Mouse (Mus musculus): Measurements from ENCODE around the gene Prss28. TPM values are rescaled to one million over a fixed set of nuclear protein-coding genes. Genes with fewer than 3 reads are reported as not detected.

The Prss28 gene
- not detected in 2 replicates for polyA plus RNA-seq (2015; fragmentation: Nextera tagmentation; extraction: Ambion mirVana)

DNA sequence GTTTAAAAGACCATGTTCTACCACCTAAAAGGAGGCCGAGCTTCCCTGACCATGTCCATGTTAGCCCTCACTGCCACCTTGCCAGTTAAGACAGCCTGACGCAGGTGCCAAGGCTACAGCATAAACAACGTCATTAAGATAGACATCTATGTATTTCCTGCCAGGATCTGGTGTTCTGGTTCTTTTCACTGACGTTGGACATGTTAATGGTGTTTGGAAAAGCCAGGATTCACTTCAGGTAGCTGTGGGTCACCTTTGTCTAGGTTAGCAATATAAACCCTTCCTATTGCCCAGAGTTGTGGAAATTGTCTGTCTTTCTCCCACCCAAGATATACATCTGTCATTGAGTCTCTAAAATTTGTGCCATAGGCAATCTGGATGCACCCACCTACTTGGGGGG lies at the start of gene Prss28:
Gene Prss28, plus strand, starts transcription at position 301 of the 400 bp plus-strand sequence.
- H3K36me3 ChIP-seq = no peaks in the 10 kb centered on the region
- no peak within 1 kb of the TSS for H3K27ac ChIP-seq (replicated peaks)
- H3K4me3 ChIP-seq = no peak within 1 kb of the TSS
- 82% methylated on average over 4 of the region's 4 CpGs for WGBS
- H3K27me3 ChIP-seq = no peaks in the 10 kb centered on the region
- H3K9me3 ChIP-seq = no peaks in the 10 kb centered on the region
- H3K4me1 ChIP-seq (replicated peaks) = no peaks in the 10 kb centered on the region
- no peak within 1 kb of the TSS for H3K9ac ChIP-seq
- no peak within 1 kb of the TSS for H3K4me2 ChIP-seq
- no peak for ATAC-seq (ENCODE audit: low FRiP score, low read depth)

DNA sequence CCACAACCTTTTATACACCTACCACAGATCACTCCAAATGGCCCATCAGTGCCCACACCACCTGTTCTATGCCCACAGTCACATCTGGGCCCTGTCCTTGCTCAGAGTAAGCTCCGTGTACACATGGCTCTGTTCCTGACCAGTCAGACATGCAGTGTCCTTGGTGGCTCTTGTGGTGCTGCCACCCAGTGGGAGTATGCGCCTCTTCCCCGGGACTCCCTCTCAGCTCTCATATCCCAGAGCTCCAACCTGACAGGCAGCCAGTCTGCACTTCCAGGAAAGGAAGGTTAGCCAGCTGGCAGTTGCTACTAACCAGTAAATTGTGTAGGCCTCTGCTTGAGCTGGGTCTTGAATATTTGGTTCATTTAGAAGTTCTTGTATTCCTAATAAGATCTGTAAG lies 44.0 kb upstream of the Prss28 start:
- no peak overlapping the region for H3K9ac ChIP-seq
- ATAC-seq (ENCODE audit: low FRiP score, low read depth) = no peak
- no peaks in the 10 kb centered on the region for H3K4me1 ChIP-seq (replicated peaks)
- H3K27ac ChIP-seq (replicated peaks) = no peak overlapping the region
- H3K4me3 ChIP-seq = no peak overlapping the region
- no peak overlapping the region for H3K4me2 ChIP-seq
- peaks cover 68% of the 10 kb centered on the region for H3K36me3 ChIP-seq
- 68% methylated on average over 3 of the region's 3 CpGs for WGBS
- no peaks in the 10 kb centered on the region for H3K9me3 ChIP-seq
- H3K27me3 ChIP-seq = no peaks in the 10 kb centered on the region

GRCm38 (mm10) chr17:25270795-25271335 lies 37.6 kb upstream of the Prss28 start:
- Histone ChIP-seq H3K4me1 (replicated peaks) (peaks cover 35% of the 10 kb centered on the region), H3K4me3 (peak overlapping the region; percentile 92; the same call in 1 of the 2 replicates), H3K9ac (no peak overlapping the region; the same call in 1 of the 2 replicates)

GRCm38 (mm10) chr17:25272326-25272725 lies 36.1 kb upstream of the Prss28 start:
- no peaks in the 10 kb centered on the region for H3K9me3 ChIP-seq
- ATAC-seq (ENCODE audit: low FRiP score, low read depth) = no peak

More at GRCm38 (mm10) chr17:25270795-25271335, 37.6 kb upstream of the Prss28 start:
- Histone ChIP-seq H3K27me3 (no peaks in the 10 kb centered on the region), H3K27ac (replicated peaks) (no peak overlapping the region), H3K9me3 (no peaks in the 10 kb centered on the region), H3K4me2 (peak overlapping the region; percentile 87), H3K36me3 (peaks cover 31% of the 10 kb centered on the region)
- WGBS = 95% methylated on average over 2 of the region's 2 CpGs
- ATAC-seq (ENCODE audit: low FRiP score, low read depth) = no peak

DNA sequence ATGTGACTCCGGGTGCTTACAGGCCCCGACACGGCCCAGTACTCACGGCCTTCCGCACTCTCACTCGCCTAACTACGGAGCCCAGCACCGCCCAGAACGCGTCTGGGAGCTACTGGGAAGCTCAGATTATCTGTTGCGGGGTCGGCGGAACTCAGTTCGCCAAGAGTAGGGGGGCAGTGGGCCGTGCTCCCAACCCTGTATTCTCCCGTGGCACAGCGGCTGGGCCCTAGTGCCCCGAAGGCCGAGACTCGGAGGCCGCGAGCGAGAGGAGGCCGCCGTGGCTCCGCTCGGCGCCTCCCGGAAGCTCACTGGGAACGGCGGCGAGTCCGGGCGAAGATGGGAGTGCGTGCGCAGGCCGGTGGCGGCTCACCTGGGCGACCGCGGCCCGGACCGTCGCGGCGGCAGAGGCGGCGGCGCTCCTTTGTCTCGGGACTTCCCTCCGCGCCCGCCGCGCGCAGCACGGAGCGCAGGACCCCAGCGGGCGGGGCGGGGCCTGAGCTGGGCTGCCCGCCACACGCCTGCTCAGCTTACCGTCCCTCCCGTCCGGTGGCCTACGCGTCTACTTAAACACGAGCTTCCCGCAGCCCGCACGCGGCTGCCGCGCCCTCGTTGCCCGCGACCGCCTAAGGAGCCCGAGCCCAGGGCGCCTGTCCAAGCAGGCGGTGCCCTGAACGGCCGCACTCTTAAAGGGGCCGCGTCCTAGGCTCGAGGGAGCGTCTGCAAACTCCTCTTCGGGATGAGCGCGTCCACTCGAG lies 35.3 kb upstream of the Prss28 start:
- H3K9me3 ChIP-seq = no peaks in the 10 kb centered on the region
- peak; percentile 92 for ATAC-seq (ENCODE audit: low FRiP score, low read depth)
- peak overlapping the region; percentile 87 for H3K4me2 ChIP-seq
- peaks cover 35% of the 10 kb centered on the region for H3K4me1 ChIP-seq (replicated peaks)
- H3K36me3 ChIP-seq = peaks cover 9% of the 10 kb centered on the region
- under 1% methylated on average over 79 of the region's 92 CpGs for WGBS
- peak overlapping the region; percentile 92 for H3K9ac ChIP-seq
- peak overlapping the region; percentile 92 for H3K4me3 ChIP-seq
- peak overlapping the region; percentile 98 for H3K27ac ChIP-seq (replicated peaks)
- H3K27me3 ChIP-seq = no peaks in the 10 kb centered on the region

More at GRCm38 (mm10) chr17:25272326-25272725, 36.1 kb upstream of the Prss28 start:
- H3K9ac ChIP-seq = peak overlapping the region; percentile 92
- WGBS = under 1% methylated on average over 10 of the region's 10 CpGs
- H3K27me3 ChIP-seq = no peaks in the 10 kb centered on the region
- peak overlapping the region; percentile 98 for H3K27ac ChIP-seq (replicated peaks)
- peaks cover 16% of the 10 kb centered on the region for H3K36me3 ChIP-seq
- peak overlapping the region; percentile 92 for H3K4me3 ChIP-seq
- peaks cover 35% of the 10 kb centered on the region for H3K4me1 ChIP-seq (replicated peaks)
- H3K4me2 ChIP-seq = peak overlapping the region; percentile 87

GRCm38 (mm10) chr17:25273706-25274501 lies 34.5 kb upstream of the Prss28 start:
- H3K36me3 ChIP-seq = peaks cover 1% of the 10 kb centered on the region
- peak overlapping the region; percentile 87 for H3K4me2 ChIP-seq
- ATAC-seq (ENCODE audit: low FRiP score, low read depth) = peak; percentile 89
- peaks cover 35% of the 10 kb centered on the region for H3K4me1 ChIP-seq (replicated peaks)
- peak overlapping the region; percentile 92 for H3K9ac ChIP-seq
- WGBS = under 1% methylated on average over 39 of the region's 45 CpGs
- H3K27me3 ChIP-seq = no peaks in the 10 kb centered on the region
- H3K4me3 ChIP-seq = peak overlapping the region; percentile 92
- H3K9me3 ChIP-seq = no peaks in the 10 kb centered on the region
- peak overlapping the region; percentile 98 for H3K27ac ChIP-seq (replicated peaks)

DNA sequence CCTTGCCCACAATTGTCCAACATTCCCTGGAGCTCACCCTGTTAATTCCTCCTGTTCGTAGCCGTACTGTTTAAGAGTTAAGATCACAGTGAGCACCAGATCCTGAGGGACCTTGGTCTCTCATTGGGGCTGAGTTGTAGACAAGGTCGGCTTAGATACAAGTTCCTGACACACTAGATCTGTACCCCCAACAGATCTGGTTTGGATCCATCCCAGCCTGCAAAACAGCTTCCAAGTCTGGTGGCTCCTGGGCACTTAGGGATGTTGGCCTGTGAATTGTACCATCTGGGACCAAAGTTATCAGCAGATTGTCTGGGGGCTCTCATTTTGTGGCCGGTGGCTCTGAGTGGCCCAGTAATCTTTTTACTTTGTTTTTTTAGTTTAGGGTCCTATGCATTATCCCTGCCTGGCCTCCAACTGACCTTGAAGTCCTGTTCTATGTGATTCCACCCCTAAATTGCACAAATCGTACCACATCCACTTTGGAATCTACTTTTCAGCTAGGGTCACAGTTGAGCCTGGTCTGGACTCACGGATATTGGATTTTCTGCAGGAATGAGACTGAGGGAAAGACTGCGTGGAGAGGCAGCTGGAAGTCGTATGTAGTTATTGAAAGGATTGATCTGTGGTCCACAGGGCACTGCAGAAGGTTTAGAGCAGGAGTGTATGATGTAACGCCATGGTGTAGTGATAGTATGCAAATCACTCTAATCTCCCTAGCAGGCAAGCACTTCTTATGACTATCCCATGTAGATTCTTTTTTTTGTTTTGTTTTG lies 33.7 kb upstream of the Prss28 start, which contains the start of gene Ube2i:
Gene Ube2i, minus strand, starts transcription at position 52 of the 776 bp plus-strand sequence.
- H3K36me3 ChIP-seq = no peaks in the 10 kb centered on the region
- 75% methylated on average over 9 of the region's 9 CpGs for WGBS
- H3K27ac ChIP-seq (replicated peaks) = peak within 1 kb of the TSS; percentile 98
- H3K4me1 ChIP-seq (replicated peaks) = peaks cover 34% of the 10 kb centered on the region
- H3K9ac ChIP-seq = peak within 1 kb of the TSS; percentile 92
- H3K4me3 ChIP-seq = peak within 1 kb of the TSS; percentile 92
- ATAC-seq (ENCODE audit: low FRiP score, low read depth) = no peak
- peak within 1 kb of the TSS; percentile 87 for H3K4me2 ChIP-seq
- H3K9me3 ChIP-seq = no peaks in the 10 kb centered on the region
- H3K27me3 ChIP-seq = 0 out of 2 replicates have a peak, but pooled peaks cover 3% of the 10 kb centered on the region

DNA sequence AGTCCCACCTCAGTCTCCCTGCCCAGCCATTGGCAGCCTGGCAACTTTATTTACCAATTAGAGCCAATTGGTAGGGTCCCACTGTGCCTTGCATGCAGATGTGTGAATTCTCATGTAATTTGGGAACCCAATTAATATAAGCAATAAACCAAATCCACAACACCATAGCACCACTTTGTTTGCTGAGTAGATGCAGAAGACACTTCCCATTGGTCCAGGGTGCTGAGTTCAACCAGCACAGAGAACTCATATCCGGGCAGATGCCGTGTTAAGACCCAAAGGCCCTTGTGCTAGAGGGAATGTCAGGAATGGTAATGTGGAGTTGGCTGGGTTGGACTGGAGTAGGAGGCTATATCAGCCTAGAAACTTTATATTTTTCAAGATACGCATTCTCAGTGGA lies 32.6 kb upstream of the Prss28 start:
- no peak overlapping the region for H3K27ac ChIP-seq (replicated peaks)
- H3K9me3 ChIP-seq = no peaks in the 10 kb centered on the region
- no peak overlapping the region for H3K9ac ChIP-seq
- H3K4me1 ChIP-seq (replicated peaks) = peaks cover 24% of the 10 kb centered on the region
- H3K4me2 ChIP-seq = no peak overlapping the region
- 0 out of 2 replicates have a peak, but pooled peaks cover 3% of the 10 kb centered on the region for H3K27me3 ChIP-seq
- WGBS = 95% methylated on average over 3 of the region's 3 CpGs
- ATAC-seq (ENCODE audit: low FRiP score, low read depth) = no peak
- no peak overlapping the region for H3K4me3 ChIP-seq
- H3K36me3 ChIP-seq = no peaks in the 10 kb centered on the region

- 0 out of 2 replicates have a peak, but pooled peaks cover 3% of the 10 kb centered on the region for H3K27me3 ChIP-seq
- no peak overlapping the region for H3K9ac ChIP-seq
- no peaks in the 10 kb centered on the region for H3K36me3 ChIP-seq
- peak overlapping the region; percentile 19; the same call in 1 of the 2 replicates for H3K4me2 ChIP-seq
- no peak for ATAC-seq (ENCODE audit: low FRiP score, low read depth)
- no peaks in the 10 kb centered on the region for H3K4me1 ChIP-seq (replicated peaks)
- 52% methylated on average over 11 of the region's 11 CpGs for WGBS
- no peak overlapping the region for H3K27ac ChIP-seq (replicated peaks)
- no peaks in the 10 kb centered on the region for H3K9me3 ChIP-seq
- H3K4me3 ChIP-seq = no peak overlapping the region
Measured at GRCm38 (mm10) chr17:25282133-25282532, 26.3 kb upstream of the Prss28 start.

- H3K27ac ChIP-seq (replicated peaks) = no peak overlapping the region
- H3K4me3 ChIP-seq = no peak overlapping the region
- no peaks in the 10 kb centered on the region for H3K27me3 ChIP-seq
- no peak overlapping the region for H3K9ac ChIP-seq
- H3K4me1 ChIP-seq (replicated peaks) = no peaks in the 10 kb centered on the region
- H3K36me3 ChIP-seq = no peaks in the 10 kb centered on the region
- no peaks in the 10 kb centered on the region for H3K9me3 ChIP-seq
- 15% methylated on average over 3 of the region's 3 CpGs for WGBS
- no peak for ATAC-seq (ENCODE audit: low FRiP score, low read depth)
- H3K4me2 ChIP-seq = no peak overlapping the region
Measured at GRCm38 (mm10) chr17:25285033-25285432, 23.4 kb upstream of the Prss28 start.

- no peaks in the 10 kb centered on the region for H3K27me3 ChIP-seq
- no peaks in the 10 kb centered on the region for H3K4me1 ChIP-seq (replicated peaks)
- no peak for ATAC-seq (ENCODE audit: low FRiP score, low read depth)
- H3K27ac ChIP-seq (replicated peaks) = no peak overlapping the region
- H3K4me2 ChIP-seq = no peak overlapping the region
- no peak overlapping the region for H3K4me3 ChIP-seq
- H3K9me3 ChIP-seq = no peaks in the 10 kb centered on the region
- 26% methylated on average over 4 of the region's 4 CpGs for WGBS
- no peaks in the 10 kb centered on the region for H3K36me3 ChIP-seq
- H3K9ac ChIP-seq = no peak overlapping the region
Measured at GRCm38 (mm10) chr17:25288842-25289241, 19.6 kb upstream of the Prss28 start.

All from hindbrain, embryonic 15.5 days (tissue).